ENCODE assay signal across 10 mouse cellular contexts in genomic region chr9:52050361-52050760, GRCm38 (mm10). TPM values are rescaled to one million over a fixed set of nuclear protein-coding genes. Genes with fewer than 3 reads are reported as not detected.
DNase-seq lines count a peak whose midpoint lies in the region; ATAC-seq and TF ChIP-seq lines count a peak whose summit lies in the region.
"Had no signal": no experiment of that assay in that cellular context is flagged by ENCODE, and none has a peak within 500 bp of the region (broad histone marks: within the 10 kb centered on the region; RNA-seq: fewer than 3 reads in every experiment).

No protein-coding gene starts in this region.

- ATAC-seq in heart, postnatal 0 days (ENCODE audit: insufficient read depth, low read depth): no peak
- ATAC-seq in hindbrain, embryonic 13.5 days (ENCODE audit: low FRiP score): no peak
- no peak for ATAC-seq in midbrain, embryonic 11.5 days (ENCODE audit: low FRiP score)

- no peaks in the 10 kb centered on the region for H3K27me3 ChIP-seq in heart, postnatal 0 days (ENCODE audit: control insufficient read depth, insufficient read depth, low read length)
- H3K27me3 ChIP-seq in embryonic facial prominence, embryonic 10.5 days (replicated peaks; ENCODE audit: low read depth, poor library complexity, severe bottlenecking): no peaks in the 10 kb centered on the region; the same call in 1 of the 2 replicates
- H3K27me3 ChIP-seq in hindbrain, embryonic 13.5 days: no peaks in the 10 kb centered on the region
- no peaks in the 10 kb centered on the region for H3K27me3 ChIP-seq in midbrain, embryonic 11.5 days (ENCODE audit: control insufficient read depth, insufficient read depth, low read length)

- no peak for TF ChIP-seq CTCF in heart, postnatal 0 days (IDR thresholded peaks at IDR 0.05; ENCODE audit: low read depth)

- H3K36me3 ChIP-seq in heart, postnatal 0 days (replicated peaks; ENCODE audit: control insufficient read depth, insufficient read depth, low read length): no peaks in the 10 kb centered on the region
- no peaks in the 10 kb centered on the region for H3K36me3 ChIP-seq in embryonic facial prominence, embryonic 10.5 days (replicated peaks)
- no peaks in the 10 kb centered on the region for H3K36me3 ChIP-seq in hindbrain, embryonic 13.5 days
- no peaks in the 10 kb centered on the region for H3K36me3 ChIP-seq in midbrain, embryonic 11.5 days (ENCODE audit: control insufficient read depth, insufficient read depth, low read length)

- peaks cover 32% of the 10 kb centered on the region for H3K4me1 ChIP-seq in heart, postnatal 0 days (ENCODE audit: control insufficient read depth, insufficient read depth)
- H3K4me1 ChIP-seq in embryonic facial prominence, embryonic 10.5 days: peaks cover 38% of the 10 kb centered on the region
- peaks cover 31% of the 10 kb centered on the region for H3K4me1 ChIP-seq in hindbrain, embryonic 13.5 days (replicated peaks)
- H3K4me1 ChIP-seq in midbrain, embryonic 11.5 days (ENCODE audit: control insufficient read depth, insufficient read depth, low read length): peaks cover 15% of the 10 kb centered on the region; the same call in 1 of the 2 replicates

- peak overlapping the region; percentile 51; the same call in 1 of the 2 replicates for H3K27ac ChIP-seq in heart, postnatal 0 days (ENCODE audit: low read depth)
- no peak overlapping the region for H3K27ac ChIP-seq in embryonic facial prominence, embryonic 10.5 days (replicated peaks)
- H3K27ac ChIP-seq in hindbrain, embryonic 13.5 days: no peak overlapping the region
- no peak overlapping the region for H3K27ac ChIP-seq in midbrain, embryonic 11.5 days (ENCODE audit: low read depth, low read length)

- DNase-seq in heart, postnatal 0 days (ENCODE audit: low spot score): no peak
- DNase-seq in heart, postnatal 4 days: no peak
- DNase-seq in embryonic facial prominence, embryonic 10.5 days (ENCODE audit: low spot score): no peak
- no peak for DNase-seq in midbrain, embryonic 11.5 days (ENCODE audit: low spot score, missing footprints)
- no peak for DNase-seq in cerebellum, postnatal 10 days
- no peak for DNase-seq in frontal cortex, postnatal 10 days (ENCODE audit: low spot score in 2 of 2)
- no peak for DNase-seq in spleen, postnatal 36 days (ENCODE audit: low spot score in 2 of 2)
- DNase-seq: gastrocnemius, postnatal 14 days; spleen, adult 18-20 months had no signal

- 6% methylated on average over 2 of the region's 2 CpGs for WGBS in heart, postnatal 0 days
- WGBS in embryonic facial prominence, embryonic 10.5 days: 53% methylated on average over 2 of the region's 2 CpGs
- WGBS in hindbrain, embryonic 13.5 days: 31% methylated on average over 2 of the region's 2 CpGs
- 43% methylated on average over 2 of the region's 2 CpGs for WGBS in midbrain, embryonic 11.5 days

- peak overlapping the region; percentile 100 for H3K9ac ChIP-seq in heart, postnatal 0 days (replicated peaks; ENCODE audit: low read depth, low read length)
- H3K9ac ChIP-seq in hindbrain, embryonic 13.5 days: no peak overlapping the region
- H3K9ac ChIP-seq in midbrain, embryonic 11.5 days (ENCODE audit: low read length): no peak overlapping the region

- H3K4me3 ChIP-seq in heart, postnatal 0 days (ENCODE audit: low read depth, low read length): peak overlapping the region; percentile 98
- H3K4me3 ChIP-seq in embryonic facial prominence, embryonic 10.5 days: peak overlapping the region; percentile 96
- no peak overlapping the region; the same call in 1 of the 2 replicates for H3K4me3 ChIP-seq in hindbrain, embryonic 13.5 days
- peak overlapping the region; percentile 93; the same call in 1 of the 2 replicates for H3K4me3 ChIP-seq in midbrain, embryonic 11.5 days (ENCODE audit: low read depth, low read length)

- no peaks in the 10 kb centered on the region for H3K9me3 ChIP-seq in heart, postnatal 0 days (replicated peaks; ENCODE audit: control insufficient read depth, low read length)
- H3K9me3 ChIP-seq in embryonic facial prominence, embryonic 10.5 days: no peaks in the 10 kb centered on the region
- no peaks in the 10 kb centered on the region for H3K9me3 ChIP-seq in hindbrain, embryonic 13.5 days
- H3K9me3 ChIP-seq in midbrain, embryonic 11.5 days (ENCODE audit: control insufficient read depth, low read length): no peaks in the 10 kb centered on the region

- peak overlapping the region; percentile 81 for H3K4me2 ChIP-seq in heart, postnatal 0 days (ENCODE audit: low read depth, low read length)
- H3K4me2 ChIP-seq in hindbrain, embryonic 13.5 days: peak overlapping the region; percentile 65
- peak overlapping the region; percentile 54; the same call in 1 of the 2 replicates for H3K4me2 ChIP-seq in midbrain, embryonic 11.5 days

- TF ChIP-seq EP300 in heart, postnatal 0 days (IDR thresholded peaks at IDR 0.05; ENCODE audit: low read depth): no peak

RNA-seq across cellular contexts. Expression of gene Rdx, which starts 3.4 kb away (rescaled TPM):
- total RNA-seq in heart, postnatal 0 days (2014; rRNA removed; ENCODE audit: low replicate concordance): 105 and 118 TPM in 2 replicates
- 102 and 103 TPM in 2 replicates for polyA plus RNA-seq in heart, postnatal 0 days (2015; fragmentation: Nextera tagmentation; extraction: Ambion mirVana)
- 100 to 1,000 TPM; 124 TPM for total RNA-seq in heart, postnatal 4 days (2021)
- polyA plus RNA-seq in embryonic facial prominence, embryonic 10.5 days (2016; fragmentation: Nextera tagmentation; extraction: Ambion mirVana): 144 TPM in 2 replicates
- polyA plus RNA-seq in hindbrain, embryonic 13.5 days (2015; fragmentation: Nextera tagmentation; extraction: Ambion mirVana): 100 and 109 TPM in 2 replicates
- 218 and 255 TPM in 2 replicates for polyA plus RNA-seq in midbrain, embryonic 11.5 days (2014; fragmentation: Nextera tagmentation; extraction: Ambion mirVana)
